Comparison of ENCODE assay signal across 9 mouse cellular contexts in the genomic region with DNA sequence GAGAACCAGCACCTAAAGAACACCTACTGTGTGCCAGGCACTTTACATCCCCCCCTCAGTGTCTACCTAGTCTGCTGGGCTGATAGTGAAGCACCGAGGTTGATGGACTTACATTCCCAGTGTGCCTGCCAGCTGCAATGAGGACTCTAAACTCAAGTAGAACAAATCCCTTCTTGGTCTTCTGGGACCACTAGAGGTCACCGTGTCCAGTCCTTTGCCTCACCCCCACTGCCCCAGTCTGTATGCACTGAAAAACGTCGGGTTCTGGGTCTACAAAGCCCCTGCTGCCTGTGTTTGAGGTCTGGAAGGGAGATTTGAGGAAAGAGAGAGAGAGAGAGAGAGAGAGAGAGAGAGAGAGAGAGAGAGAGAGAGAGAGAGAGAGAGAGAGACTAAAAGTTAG. TPM values are rescaled to one million over a fixed set of nuclear protein-coding genes. Genes with fewer than 3 reads are reported as not detected.
DNase-seq lines count a peak whose midpoint lies in the region; ATAC-seq lines count a peak whose summit lies in the region.
"Had no signal": no experiment of that assay in that cellular context is flagged by ENCODE, and none has a peak within 500 bp of the region (broad histone marks: within the 10 kb centered on the region; RNA-seq: fewer than 3 reads in every experiment).

No protein-coding gene starts in this region.

- 0% methylated on average over 4 of the region's 4 CpGs for WGBS in heart, embryonic 14.5 days
- 4% methylated on average over 4 of the region's 4 CpGs for WGBS in hindbrain, embryonic 15.5 days
- WGBS in neural tube, embryonic 11.5 days = under 1% methylated on average over 4 of the region's 4 CpGs

- peak overlapping the region; percentile 66; the same call in 1 of the 2 replicates for H3K9ac ChIP-seq in heart, embryonic 14.5 days (ENCODE audit: low read length)
- H3K9ac ChIP-seq in hindbrain, embryonic 15.5 days = peak overlapping the region; percentile 57
- H3K9ac ChIP-seq in neural tube, embryonic 11.5 days (ENCODE audit: low read length) = no peak overlapping the region

- H3K4me1 ChIP-seq in heart, embryonic 14.5 days (ENCODE audit: control insufficient read depth in 2 of 2, insufficient read depth in 2 of 2, low read length in 2 of 2) = peaks cover 40 to 54% of the 10 kb centered on the region in 2 experiments
- peaks cover 53% of the 10 kb centered on the region for H3K4me1 ChIP-seq in hindbrain, embryonic 15.5 days (replicated peaks)
- H3K4me1 ChIP-seq in neural tube, embryonic 11.5 days (ENCODE audit: control insufficient read depth, insufficient read depth, low read length) = peaks cover 43% of the 10 kb centered on the region

- peak overlapping the region; percentile 65 to 75 for H3K27ac ChIP-seq in heart, embryonic 14.5 days (replicated peaks in 1 of 2; ENCODE audit: control insufficient read depth in 1 of 2, insufficient read depth in 1 of 2, low read depth in 2 of 2, low read length in 2 of 2)
- peak overlapping the region; percentile 99 for H3K27ac ChIP-seq in hindbrain, embryonic 15.5 days (replicated peaks)
- H3K27ac ChIP-seq in neural tube, embryonic 11.5 days (ENCODE audit: low read depth, low read length) = peak overlapping the region; percentile 95

- DNase-seq in heart, postnatal 25 days (ENCODE audit: low spot score) = no peak
- peak; percentile 60 for DNase-seq in embryo, embryonic 10.5 days (ENCODE audit: low spot score)
- no peak for DNase-seq in neural tube, embryonic 11.5 days (ENCODE audit: low spot score)
- DNase-seq in spleen, adult 12 weeks (ENCODE audit: low spot score) = no peak
- DNase-seq in adrenal gland, postnatal 36 days = no peak
- DNase-seq in right cerebral cortex, adult 18-20 months = no peak

- ATAC-seq in heart, embryonic 14.5 days (ENCODE audit: insufficient number of reproducible peaks, insufficient read depth, low FRiP score, low read depth) = no peak
- ATAC-seq in hindbrain, embryonic 15.5 days (ENCODE audit: low FRiP score, low read depth) = no peak
- ATAC-seq in neural tube, embryonic 11.5 days (ENCODE audit: insufficient read depth, low FRiP score, low TSS enrichment) = no peak

- H3K4me3 ChIP-seq in heart, embryonic 14.5 days (ENCODE audit: control insufficient read depth in 1 of 2, insufficient read depth in 1 of 2, low read depth in 1 of 2, low read length in 2 of 2) = no peak overlapping the region
- peak overlapping the region; percentile 42 for H3K4me3 ChIP-seq in hindbrain, embryonic 15.5 days
- no peak overlapping the region for H3K4me3 ChIP-seq in neural tube, embryonic 11.5 days (ENCODE audit: low read depth, low read length)

- peak overlapping the region; percentile 82 for H3K4me2 ChIP-seq in heart, embryonic 14.5 days (ENCODE audit: low read length)
- peak overlapping the region; percentile 96 for H3K4me2 ChIP-seq in hindbrain, embryonic 15.5 days
- peak overlapping the region; percentile 94 for H3K4me2 ChIP-seq in neural tube, embryonic 11.5 days (ENCODE audit: low read depth)

- H3K27me3 ChIP-seq in heart, embryonic 14.5 days (ENCODE audit: control insufficient read depth, insufficient read depth, low read length) = peaks cover 5% of the 10 kb centered on the region
- H3K27me3 ChIP-seq in hindbrain, embryonic 15.5 days = no peaks in the 10 kb centered on the region
- H3K27me3 ChIP-seq in neural tube, embryonic 11.5 days (ENCODE audit: control insufficient read depth, insufficient read depth, low read length) = no peaks in the 10 kb centered on the region

- peaks cover 14% of the 10 kb centered on the region for H3K36me3 ChIP-seq in heart, embryonic 14.5 days (ENCODE audit: control insufficient read depth, insufficient read depth, low read length)
- H3K36me3 ChIP-seq in hindbrain, embryonic 15.5 days = peaks cover 14% of the 10 kb centered on the region; the same call in 1 of the 2 replicates
- peaks cover 10% of the 10 kb centered on the region for H3K36me3 ChIP-seq in neural tube, embryonic 11.5 days (ENCODE audit: control insufficient read depth, insufficient read depth, low read length)

- H3K9me3 ChIP-seq in heart, embryonic 14.5 days (ENCODE audit: control insufficient read depth, low read length) = no peaks in the 10 kb centered on the region
- H3K9me3 ChIP-seq in hindbrain, embryonic 15.5 days = no peaks in the 10 kb centered on the region
- H3K9me3 ChIP-seq in neural tube, embryonic 11.5 days (ENCODE audit: control insufficient read depth, low read length) = no peaks in the 10 kb centered on the region

- intact Hi-C loops in heart, postnatal 25 days (cut with DNase I) = no loop called here

RNA-seq across cellular contexts. Expression of gene Ssc5d, which starts 1.1 kb away (rescaled TPM):
- polyA plus RNA-seq in heart, embryonic 14.5 days (2014; fragmentation: Nextera tagmentation; extraction: Ambion mirVana) = 1.4 and 1.9 TPM in 2 replicates
- total RNA-seq in heart, postnatal 25 days (2021) = 1 to 10 TPM; 3.8 to 4.3 TPM
- polyA plus RNA-seq in hindbrain, embryonic 15.5 days (2015; fragmentation: Nextera tagmentation; extraction: Ambion mirVana) = 1.2 and 1.3 TPM in 2 replicates
- 2.8 and 3.3 TPM in 2 replicates for polyA plus RNA-seq in neural tube, embryonic 11.5 days (2014; fragmentation: Nextera tagmentation; extraction: Ambion mirVana)
- total RNA-seq in adrenal gland, postnatal 36 days (2021) = 1 to 10 TPM; 1.7 to 2.7 TPM

RNA-seq across cellular contexts. Expression of gene Nat14, which starts 2.7 kb away (rescaled TPM):
- polyA plus RNA-seq in heart, embryonic 14.5 days (2014; fragmentation: Nextera tagmentation; extraction: Ambion mirVana) = 4.4 and 5.1 TPM in 2 replicates
- total RNA-seq in heart, postnatal 25 days (2021) = 1 to 10 TPM; 3.8 to 5.4 TPM
- 35.3 and 35.8 TPM in 2 replicates for polyA plus RNA-seq in hindbrain, embryonic 15.5 days (2015; fragmentation: Nextera tagmentation; extraction: Ambion mirVana)
- 6.4 and 7.1 TPM in 2 replicates for polyA plus RNA-seq in neural tube, embryonic 11.5 days (2014; fragmentation: Nextera tagmentation; extraction: Ambion mirVana)
- total RNA-seq in adrenal gland, postnatal 36 days (2021) = 10 to 100 TPM in 1 of 2 experiments, 1 to 10 TPM in 1; 7.1 to 11.5 TPM

RNA-seq across cellular contexts. Expression of gene Zfp628, which starts 9.5 kb away (rescaled TPM):
- polyA plus RNA-seq in heart, embryonic 14.5 days (2014; fragmentation: Nextera tagmentation; extraction: Ambion mirVana) = 2.1 and 3.1 TPM in 2 replicates
- total RNA-seq in heart, postnatal 25 days (2021) = 1 to 10 TPM; 7.9 to 8.1 TPM
- polyA plus RNA-seq in hindbrain, embryonic 15.5 days (2015; fragmentation: Nextera tagmentation; extraction: Ambion mirVana) = 3.5 and 4.2 TPM in 2 replicates
- polyA plus RNA-seq in neural tube, embryonic 11.5 days (2014; fragmentation: Nextera tagmentation; extraction: Ambion mirVana) = 3.5 and 3.8 TPM in 2 replicates
- total RNA-seq in adrenal gland, postnatal 36 days (2021) = 10 to 100 TPM; 13.7 to 15.5 TPM

RNA-seq across cellular contexts. Expression of gene Gm36210, which starts 18.2 kb away (rescaled TPM):
- polyA plus RNA-seq in heart, embryonic 14.5 days (2014; fragmentation: Nextera tagmentation; extraction: Ambion mirVana) = 0.20 TPM in 1 of 2 replicates, not detected in the other
- not detected for total RNA-seq in heart, postnatal 25 days (2021)
- 0.45 and 0.47 TPM in 2 replicates for polyA plus RNA-seq in hindbrain, embryonic 15.5 days (2015; fragmentation: Nextera tagmentation; extraction: Ambion mirVana)
- polyA plus RNA-seq in neural tube, embryonic 11.5 days (2014; fragmentation: Nextera tagmentation; extraction: Ambion mirVana) = 0.29 TPM in 1 of 2 replicates, not detected in the other
- not detected for total RNA-seq in adrenal gland, postnatal 36 days (2021)
- total RNA-seq: neutrophil, adult 5-6 weeks had no signal

RNA-seq across cellular contexts. Expression of gene Sbk2, which starts 39.7 kb away (rescaled TPM):
- 6.8 and 8.1 TPM in 2 replicates for polyA plus RNA-seq in heart, embryonic 14.5 days (2014; fragmentation: Nextera tagmentation; extraction: Ambion mirVana)
- 10 to 100 TPM; 22.4 to 28.7 TPM for total RNA-seq in heart, postnatal 25 days (2021)
- polyA plus RNA-seq in hindbrain, embryonic 15.5 days (2015; fragmentation: Nextera tagmentation; extraction: Ambion mirVana) = 0.12 and 0.18 TPM in 2 replicates
- polyA plus RNA-seq in neural tube, embryonic 11.5 days (2014; fragmentation: Nextera tagmentation; extraction: Ambion mirVana) = not detected in 2 replicates
- under 1 TPM; 0.36 to 0.89 TPM for total RNA-seq in adrenal gland, postnatal 36 days (2021)
- total RNA-seq: neutrophil, adult 5-6 weeks had no signal
